Mouse (Mus musculus) liver, embryonic 12.5 days (tissue): ENCODE results near the gene Sept8. TPM values are rescaled to one million over a fixed set of nuclear protein-coding genes. Genes with fewer than 3 reads are reported as not detected.

Experiments
- ATAC-seq: fragments of 200-750 bp; cut with Nextera tagmentation; 2 replicates; pipeline ENCODE4 v1.8.0; 2017; ENCODE audit warnings: moderate number of reproducible peaks, mild to moderate bottlenecking, moderate library complexity
- H3K27ac ChIP-seq: fragments of 300-500 bp; sonication (generic); 2 replicates; pipeline ENCODE4 v1.5.1; 2016; ENCODE audit warnings: mild to moderate bottlenecking
- H3K27me3 ChIP-seq: fragments of 300-500 bp; sonication (generic); replicated peaks from 2 replicates; pipeline ENCODE4 v1.6.1; 2016; ENCODE audit warnings: mild to moderate bottlenecking, moderate library complexity
- H3K36me3 ChIP-seq: fragments of 300-500 bp; sonication (generic); 2 replicates; pipeline ENCODE4 v1.6.1; 2016; ENCODE audit warnings: mild to moderate bottlenecking, moderate library complexity
- H3K4me1 ChIP-seq: fragments of 300-500 bp; sonication (generic); 2 replicates; pipeline ENCODE4 v1.6.1; 2016
- H3K4me2 ChIP-seq: fragments of 300-500 bp; sonication (generic); 2 replicates; pipeline ENCODE4 v1.6.1; 2016; ENCODE audit warnings: mild to moderate bottlenecking, moderate library complexity
- H3K4me3 ChIP-seq: fragments of 300-500 bp; sonication (generic); 2 replicates; pipeline ENCODE4 v1.5.1; 2016; ENCODE audit warnings: mild to moderate bottlenecking, moderate library complexity
- H3K9ac ChIP-seq: fragments of 300-500 bp; sonication (generic); 2 replicates; pipeline ENCODE4 v1.6.1; 2016; ENCODE audit warnings: mild to moderate bottlenecking, moderate library complexity
- H3K9me3 ChIP-seq: fragments of 300-500 bp; sonication (generic); replicated peaks from 2 replicates; pipeline ENCODE4 v1.6.1; 2016; ENCODE audit warnings: mild to moderate bottlenecking, moderate library complexity
- WGBS: fragments of 180-500 bp; shearing (Covaris S2); methylation state at CpG from one replicate; pipeline ENCODE4 v1.1.7; 2016; ENCODE audit not compliant: insufficient replicate concordance; 5-methylcytosine and 5-hydroxymethylcytosine counted together
- polyA plus RNA-seq: library from polyadenylated mRNA; unstranded; fragments of >200 nt; fragmentation: Nextera tagmentation; extraction: Ambion mirVana; gene quantifications from 2 replicates; pipeline ENCODE4 v1.2.1, GENCODE M21; 2016

The Sept8 gene
- polyA plus RNA-seq, 1 experiment from 2014 or later, result 34.3 TPM

GRCm38 (mm10) chr11:53483159-53483891 lies 35.7 kb upstream of the Sept8 start:
- Histone ChIP-seq H3K4me1 (peaks cover 80% of the 10 kb centered on the region), H3K27ac (peak overlapping the region; percentile 99), H3K36me3 (no peaks in the 10 kb centered on the region), H3K9me3 (no peaks in the 10 kb centered on the region), H3K4me3 (peak overlapping the region; percentile 30; the same call in 1 of the 2 replicates), H3K4me2 (peak overlapping the region; percentile 65), H3K27me3 (peaks cover 49% of the 10 kb centered on the region), H3K9ac (peak overlapping the region; percentile 70)
- WGBS, result 30% methylated on average over 9 of the region's 9 CpGs
- peak; percentile 83 for ATAC-seq

GRCm38 (mm10) chr11:53485719-53486118 lies 33.3 kb upstream of the Sept8 start:
- WGBS, result 39% methylated on average over 3 of the region's 3 CpGs
- Histone ChIP-seq H3K4me3 (no peak overlapping the region), H3K9me3 (0 out of 2 replicates have a peak, but pooled peaks cover 2% of the 10 kb centered on the region), H3K4me1 (peaks cover 56% of the 10 kb centered on the region), H3K9ac (no peak overlapping the region), H3K4me2 (no peak overlapping the region), H3K27ac (no peak overlapping the region), H3K36me3 (no peaks in the 10 kb centered on the region), H3K27me3 (peaks cover 28% of the 10 kb centered on the region)
- no peak for ATAC-seq

GRCm38 (mm10) chr11:53486351-53486750 lies 32.7 kb upstream of the Sept8 start:
- 0 out of 2 replicates have a peak, but pooled peaks cover 2% of the 10 kb centered on the region for H3K9me3 ChIP-seq
- peaks cover 53% of the 10 kb centered on the region for H3K4me1 ChIP-seq
- no peak overlapping the region for H3K4me2 ChIP-seq
- no peak overlapping the region for H3K9ac ChIP-seq
- H3K4me3 ChIP-seq, result no peak overlapping the region
- H3K36me3 ChIP-seq, result no peaks in the 10 kb centered on the region
- H3K27me3 ChIP-seq, result peaks cover 27% of the 10 kb centered on the region
- no peak for ATAC-seq
- no peak overlapping the region for H3K27ac ChIP-seq
- WGBS, result 73% methylated on average over 3 of the region's 3 CpGs

- no peak for ATAC-seq
- peaks cover 49% of the 10 kb centered on the region for H3K4me1 ChIP-seq
- no peak overlapping the region for H3K9ac ChIP-seq
- H3K27me3 ChIP-seq, result peaks cover 27% of the 10 kb centered on the region
- peak overlapping the region; percentile 52 for H3K4me2 ChIP-seq
- H3K27ac ChIP-seq, result no peak overlapping the region
- no peaks in the 10 kb centered on the region for H3K36me3 ChIP-seq
- H3K4me3 ChIP-seq, result 0 out of 2 replicates have a peak overlapping the region, but pooled peaks have one; percentile 21
- 9% methylated on average over 27 of the region's 27 CpGs for WGBS
- 0 out of 2 replicates have a peak, but pooled peaks cover 2% of the 10 kb centered on the region for H3K9me3 ChIP-seq
Measured at GRCm38 (mm10) chr11:53486822-53487594, 32.0 kb upstream of the Sept8 start.

GRCm38 (mm10) chr11:53489007-53489406 lies 30.1 kb upstream of the Sept8 start:
- ATAC-seq, result no peak
- Histone ChIP-seq H3K4me3 (no peak overlapping the region), H3K4me2 (no peak overlapping the region), H3K9ac (no peak overlapping the region), H3K36me3 (no peaks in the 10 kb centered on the region), H3K9me3 (0 out of 2 replicates have a peak, but pooled peaks cover 2% of the 10 kb centered on the region), H3K27ac (no peak overlapping the region), H3K27me3 (peaks cover 27% of the 10 kb centered on the region), H3K4me1 (peaks cover 36% of the 10 kb centered on the region)
- WGBS, result 86% methylated on average over 5 of the region's 5 CpGs

- Histone ChIP-seq H3K27me3 (peaks cover 27% of the 10 kb centered on the region), H3K4me3 (no peak overlapping the region), H3K9ac (no peak overlapping the region), H3K36me3 (no peaks in the 10 kb centered on the region), H3K4me1 (peaks cover 31% of the 10 kb centered on the region), H3K9me3 (0 out of 2 replicates have a peak, but pooled peaks cover 2% of the 10 kb centered on the region), H3K4me2 (no peak overlapping the region), H3K27ac (no peak overlapping the region)
- 81% methylated on average over 9 of the region's 9 CpGs for WGBS
- ATAC-seq, result no peak
Measured at GRCm38 (mm10) chr11:53489421-53489820, 29.6 kb upstream of the Sept8 start.

GRCm38 (mm10) chr11:53491954-53492401 lies 27.1 kb upstream of the Sept8 start:
- WGBS, result 20% methylated on average over 8 of the region's 8 CpGs
- ATAC-seq, result no peak
- no peak overlapping the region for H3K9ac ChIP-seq
- H3K4me2 ChIP-seq, result no peak overlapping the region
- H3K36me3 ChIP-seq, result no peaks in the 10 kb centered on the region
- H3K27me3 ChIP-seq, result peaks cover 21% of the 10 kb centered on the region
- 0 out of 2 replicates have a peak, but pooled peaks cover 2% of the 10 kb centered on the region for H3K9me3 ChIP-seq
- H3K27ac ChIP-seq, result no peak overlapping the region
- peaks cover 15% of the 10 kb centered on the region for H3K4me1 ChIP-seq
- H3K4me3 ChIP-seq, result no peak overlapping the region

GRCm38 (mm10) chr11:53493243-53493955 lies 25.7 kb upstream of the Sept8 start:
- H3K27me3 ChIP-seq, result peaks cover 17% of the 10 kb centered on the region
- H3K27ac ChIP-seq, result no peak overlapping the region
- 0 out of 2 replicates have a peak, but pooled peaks cover 2% of the 10 kb centered on the region for H3K9me3 ChIP-seq
- no peak overlapping the region for H3K4me3 ChIP-seq
- no peak overlapping the region for H3K4me2 ChIP-seq
- no peak for ATAC-seq
- 0 out of 2 replicates have a peak, but pooled peaks cover 8% of the 10 kb centered on the region for H3K4me1 ChIP-seq
- H3K36me3 ChIP-seq, result no peaks in the 10 kb centered on the region
- whole genome bisulfite sequencing, result 52% methylated on average over 3 of the region's 3 CpGs
- H3K9ac ChIP-seq, result no peak overlapping the region

GRCm38 (mm10) chr11:53495417-53495816 lies 23.6 kb upstream of the Sept8 start:
- 72% methylated on average over 6 of the region's 6 CpGs for WGBS
- Histone ChIP-seq H3K9me3 (no peaks in the 10 kb centered on the region), H3K4me2 (no peak overlapping the region), H3K4me1 (peaks cover 9% of the 10 kb centered on the region; the same call in 1 of the 2 replicates), H3K4me3 (no peak overlapping the region), H3K36me3 (no peaks in the 10 kb centered on the region), H3K27me3 (peaks cover 29% of the 10 kb centered on the region), H3K9ac (no peak overlapping the region), H3K27ac (no peak overlapping the region)
- ATAC-seq, result no peak

GRCm38 (mm10) chr11:53496946-53497345 lies 22.1 kb upstream of the Sept8 start:
- no peak overlapping the region for H3K4me2 ChIP-seq
- no peak overlapping the region for H3K4me3 ChIP-seq
- no peak overlapping the region for H3K9ac ChIP-seq
- H3K36me3 ChIP-seq, result no peaks in the 10 kb centered on the region
- H3K27ac ChIP-seq, result no peak overlapping the region
- H3K4me1 ChIP-seq, result peaks cover 15% of the 10 kb centered on the region
- H3K9me3 ChIP-seq, result no peaks in the 10 kb centered on the region
- peaks cover 42% of the 10 kb centered on the region for H3K27me3 ChIP-seq
- no peak for ATAC-seq
- 44% methylated on average over 6 of the region's 6 CpGs for WGBS

- Histone ChIP-seq H3K27ac (no peak overlapping the region), H3K36me3 (no peaks in the 10 kb centered on the region), H3K4me3 (no peak overlapping the region), H3K4me2 (peak overlapping the region; percentile 15; the same call in 1 of the 2 replicates), H3K9ac (no peak overlapping the region), H3K27me3 (peaks cover 47% of the 10 kb centered on the region), H3K9me3 (no peaks in the 10 kb centered on the region), H3K4me1 (peaks cover 12% of the 10 kb centered on the region)
- 14% methylated on average over 11 of the region's 11 CpGs for WGBS
- ATAC-seq, result 0 out of 2 replicates have a peak, but pooled peaks have one; percentile 35
Measured at GRCm38 (mm10) chr11:53500569-53500968, 18.5 kb upstream of the Sept8 start.
